Mouse (Mus musculus): ENCODE data around the gene Plcb1.

- TF ChIP-seq GATA1 (IDR thresholded peaks at IDR 0.05; ENCODE audit: borderline replicate concordance, low read length), result no peak
- no peak for TF ChIP-seq FLI1 (IDR thresholded peaks at IDR 0.05; ENCODE audit: low read length)
These were observed 389.7 kb downstream of the Plcb1 start for GRCm38 (mm10) chr2:135175544-135175943.

Data from megakaryocyte, embryonic 14.5 days (primary cell).